Mouse (Mus musculus) kidney, embryonic 16.5 days (tissue): ENCODE results near the gene Trpt1. TPM values are rescaled to one million over a fixed set of nuclear protein-coding genes. Genes with fewer than 3 reads are reported as not detected.

Source experiments
- ATAC-seq: fragments of 200-750 bp; cut with Nextera tagmentation; 2 replicates; pipeline ENCODE4 v1.8.0; 2017; ENCODE audit warnings: moderate TSS enrichment; ENCODE audit not compliant: low FRiP score, low TSS enrichment
- H3K27ac ChIP-seq: fragments of 300-500 bp; sonication (generic); 2 replicates; pipeline ENCODE4 v1.5.1; 2014; ENCODE audit warnings: low read length
- H3K27me3 ChIP-seq: fragments of 300-500 bp; sonication (generic); 2 replicates; pipeline ENCODE4 v1.6.1; 2014; ENCODE audit warnings: low read length, control low read depth, mixed read lengths; ENCODE audit not compliant: insufficient read depth
- H3K36me3 ChIP-seq: fragments of 300-500 bp; sonication (generic); 2 replicates; pipeline ENCODE4 v1.6.1; 2014; ENCODE audit warnings: low read length, control low read depth, mixed read lengths; ENCODE audit not compliant: insufficient read depth
- H3K4me1 ChIP-seq: fragments of 300-500 bp; sonication (generic); 2 replicates; pipeline ENCODE4 v1.6.1; 2014; ENCODE audit warnings: low read length, control low read depth, mixed read lengths; ENCODE audit not compliant: insufficient read depth
- H3K4me2 ChIP-seq: fragments of 300-500 bp; sonication (generic); replicated peaks from 2 replicates; pipeline ENCODE4 v1.6.1; 2014; ENCODE audit warnings: low read depth, low read length
- H3K4me3 ChIP-seq: fragments of 300-500 bp; sonication (generic); 2 replicates; pipeline ENCODE4 v1.5.1; 2014; ENCODE audit warnings: mild to moderate bottlenecking, low read length
- H3K9ac ChIP-seq: fragments of 300-500 bp; sonication (generic); replicated peaks from 2 replicates; pipeline ENCODE4 v1.6.1; 2014; ENCODE audit warnings: low read length
- H3K9me3 ChIP-seq: fragments of 300-500 bp; sonication (generic); 2 replicates; pipeline ENCODE4 v1.6.1; 2016; ENCODE audit warnings: low read length, control low read depth
- WGBS: fragments of 180-500 bp; shearing (Covaris S2); extraction: QIAGEN DNeasy Blood & Tissue Kit; methylation state at CpG from one replicate; pipeline ENCODE4 v1.1.7; 2014; 5-methylcytosine and 5-hydroxymethylcytosine counted together
- polyA plus RNA-seq: library from polyadenylated mRNA; unstranded; fragments of >200 nt; fragmentation: Nextera tagmentation; extraction: Ambion mirVana; gene quantifications from 2 replicates; pipeline ENCODE4 v1.2.1, GENCODE M21; 2015

Gene Trpt1
- polyA plus RNA-seq, 1 experiment from 2014 or later = 13.1 TPM

DNA sequence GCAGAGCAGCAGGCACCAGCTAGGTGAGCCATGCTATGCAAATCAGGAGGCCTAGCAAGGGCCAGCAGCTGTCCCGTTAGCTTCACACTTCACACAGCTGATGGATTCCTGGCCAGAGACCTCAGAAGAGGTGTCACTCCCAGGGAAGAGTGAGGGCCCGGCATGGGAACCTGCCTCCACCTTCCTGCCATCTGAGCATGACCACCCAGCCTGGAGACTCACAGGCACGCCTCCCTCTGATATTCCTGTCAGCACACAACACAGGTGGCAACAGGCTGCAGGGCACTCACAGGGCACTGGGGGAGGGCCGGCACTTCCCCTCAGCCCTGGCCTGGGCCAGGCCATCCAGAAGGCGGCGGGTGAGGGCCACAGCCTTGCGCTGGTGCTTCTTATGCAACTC lies 40.5 kb upstream of the Trpt1 start:
- no peaks in the 10 kb centered on the region for H3K9me3 ChIP-seq
- H3K9ac ChIP-seq = no peak overlapping the region
- no peak overlapping the region for H3K4me3 ChIP-seq
- H3K27me3 ChIP-seq = no peaks in the 10 kb centered on the region
- no peak overlapping the region for H3K4me2 ChIP-seq
- H3K36me3 ChIP-seq = peaks cover 59% of the 10 kb centered on the region
- WGBS = 80% methylated on average over 7 of the region's 7 CpGs
- H3K4me1 ChIP-seq = peaks cover 13% of the 10 kb centered on the region
- ATAC-seq = no peak
- H3K27ac ChIP-seq = no peak overlapping the region

DNA sequence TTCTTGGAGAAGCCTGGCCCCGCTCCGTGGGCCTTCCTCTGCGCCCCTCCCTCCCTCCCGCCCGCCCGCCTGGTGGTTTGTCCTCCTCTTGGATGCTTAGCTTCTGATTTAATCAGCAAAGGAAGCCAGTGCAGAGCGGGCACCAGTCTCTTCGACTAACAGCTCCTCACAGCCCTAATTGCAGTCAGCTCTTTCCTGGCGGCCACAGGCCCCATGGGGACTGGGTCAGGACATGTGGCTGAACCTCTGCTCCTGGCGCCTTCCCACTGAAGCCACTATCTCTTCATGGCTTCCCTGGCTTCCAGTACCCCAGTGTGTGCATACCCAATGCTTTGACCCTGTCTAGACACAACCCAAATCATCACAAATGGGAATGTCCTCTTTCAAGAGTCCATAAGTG lies 39.5 kb upstream of the Trpt1 start:
- ATAC-seq = no peak
- no peaks in the 10 kb centered on the region for H3K9me3 ChIP-seq
- peaks cover 12% of the 10 kb centered on the region for H3K4me1 ChIP-seq
- 83% methylated on average over 10 of the region's 10 CpGs for WGBS
- H3K36me3 ChIP-seq = peaks cover 63% of the 10 kb centered on the region
- H3K4me2 ChIP-seq = no peak overlapping the region
- H3K27me3 ChIP-seq = no peaks in the 10 kb centered on the region
- no peak overlapping the region for H3K27ac ChIP-seq
- H3K4me3 ChIP-seq = no peak overlapping the region
- no peak overlapping the region for H3K9ac ChIP-seq

DNA sequence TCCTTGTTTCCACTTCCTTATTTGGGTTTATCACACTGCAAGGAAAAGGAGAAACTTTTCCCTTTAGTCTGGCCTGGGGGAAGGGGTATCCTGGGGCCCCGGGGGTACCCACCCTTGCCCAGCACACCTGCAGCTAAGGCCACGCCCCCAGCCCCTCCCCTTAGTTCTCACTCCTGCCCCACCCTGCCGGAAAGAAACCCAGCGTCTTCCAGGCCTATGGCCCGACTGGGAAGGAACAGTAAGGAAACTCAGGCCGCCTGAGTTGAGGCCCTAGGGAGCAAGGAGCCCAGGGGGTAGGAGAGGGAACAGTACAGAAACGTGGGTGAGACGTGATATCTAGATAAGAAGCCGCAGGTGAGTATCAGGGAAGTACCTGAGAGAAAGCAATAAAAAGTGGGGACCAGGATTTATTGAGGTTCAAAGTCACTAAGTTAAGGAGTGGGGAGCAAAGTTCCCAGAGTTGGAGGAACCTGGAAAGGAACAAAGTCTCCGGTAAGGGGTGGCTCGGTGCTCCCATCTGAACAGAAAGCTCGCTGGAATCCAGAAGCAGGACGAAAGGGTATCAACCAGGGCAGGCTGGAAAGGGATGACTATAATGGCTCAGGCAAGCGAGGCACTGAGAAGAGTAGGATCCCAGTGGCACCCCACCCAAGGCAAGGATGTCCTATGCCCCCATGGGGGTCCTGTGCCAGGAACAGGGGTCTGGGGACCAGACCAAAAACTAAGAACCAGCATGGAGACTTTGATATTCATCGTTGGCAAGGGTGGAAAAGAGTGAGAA lies 27.2 kb upstream of the Trpt1 start:
- Histone ChIP-seq H3K27ac (peak overlapping the region; percentile 43; the same call in 1 of the 2 replicates), H3K4me3 (peak overlapping the region; percentile 74), H3K27me3 (no peaks in the 10 kb centered on the region), H3K4me1 (peaks cover 43% of the 10 kb centered on the region), H3K9ac (peak overlapping the region; percentile 90), H3K9me3 (no peaks in the 10 kb centered on the region), H3K4me2 (peak overlapping the region; percentile 82), H3K36me3 (peaks cover 24% of the 10 kb centered on the region)
- WGBS = 9% methylated on average over 15 of the region's 15 CpGs
- ATAC-seq = no peak

DNA sequence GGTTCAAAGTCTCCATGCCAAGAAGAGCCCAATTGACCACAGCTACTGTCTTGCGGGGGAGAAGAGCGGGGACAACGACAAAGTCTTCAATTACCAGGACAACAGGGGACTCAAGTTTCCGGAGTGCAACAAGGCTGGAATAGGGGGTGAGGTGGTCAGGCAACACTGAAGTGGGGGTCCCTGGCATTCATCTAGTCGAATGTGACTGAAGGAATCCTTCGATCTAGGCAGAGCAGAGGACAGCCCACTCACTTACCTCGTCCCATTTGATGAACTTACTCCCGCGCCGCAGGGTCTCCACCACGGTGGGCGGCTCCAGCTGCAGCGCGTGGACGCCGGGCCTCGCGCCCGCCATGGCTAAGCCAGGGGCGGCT lies 26.7 kb upstream of the Trpt1 start:
- peak; percentile 11 for ATAC-seq
- WGBS = under 1% methylated on average over 19 of the region's 20 CpGs
- H3K4me1 ChIP-seq = peaks cover 47% of the 10 kb centered on the region

DNA sequence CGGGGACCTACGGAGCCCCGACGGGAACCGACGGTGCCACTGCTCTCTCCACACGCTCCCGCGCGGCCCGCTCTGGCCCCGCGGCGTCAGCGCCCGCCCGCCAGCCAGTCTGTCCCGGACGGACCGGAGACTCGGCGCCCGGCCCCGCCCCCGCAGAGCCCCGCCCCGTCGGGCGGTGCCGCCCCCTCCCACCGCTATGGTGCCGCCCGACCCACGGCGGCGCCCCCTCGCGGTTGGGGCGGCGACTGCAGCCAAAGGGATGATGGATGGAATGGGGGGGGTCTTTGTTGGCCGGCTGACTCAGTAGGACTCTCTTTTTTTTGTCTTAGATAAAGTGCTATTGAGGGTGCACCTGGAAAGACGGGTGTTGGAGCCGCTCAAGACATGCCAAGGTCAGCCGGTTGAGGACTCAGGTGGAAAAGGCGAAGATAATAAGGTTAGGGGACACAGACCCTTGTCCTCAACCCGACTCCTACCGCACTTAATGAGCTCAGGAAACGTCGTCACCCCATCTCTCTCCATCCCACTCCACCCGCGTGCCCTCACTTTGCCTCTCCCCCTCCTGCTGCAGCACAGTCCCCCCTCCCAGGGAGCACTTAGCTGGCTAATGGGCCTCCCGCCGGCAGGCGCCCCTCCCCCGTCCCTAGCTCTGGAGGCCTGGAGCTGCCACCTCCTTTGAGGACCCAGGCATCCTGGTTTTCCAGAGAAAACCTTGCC lies 26.1 kb upstream of the Trpt1 start:
- Histone ChIP-seq H3K27ac (peak overlapping the region; percentile 54), H3K9ac (peak overlapping the region; percentile 90), H3K36me3 (peaks cover 15% of the 10 kb centered on the region), H3K4me2 (peak overlapping the region; percentile 82), H3K4me1 (peaks cover 47% of the 10 kb centered on the region), H3K27me3 (no peaks in the 10 kb centered on the region), H3K9me3 (no peaks in the 10 kb centered on the region), H3K4me3 (peak overlapping the region; percentile 74)
- WGBS = under 1% methylated on average over 50 of the region's 55 CpGs
- peak; percentile 69 for ATAC-seq

More for the DNA sequence above, 26.7 kb upstream of the Trpt1 start:
- Histone ChIP-seq H3K36me3 (peaks cover 20% of the 10 kb centered on the region), H3K27ac (peak overlapping the region; percentile 54; the same call in 1 of the 2 replicates), H3K9ac (peak overlapping the region; percentile 90), H3K4me3 (peak overlapping the region; percentile 74), H3K9me3 (no peaks in the 10 kb centered on the region), H3K4me2 (peak overlapping the region; percentile 82), H3K27me3 (no peaks in the 10 kb centered on the region)

DNA sequence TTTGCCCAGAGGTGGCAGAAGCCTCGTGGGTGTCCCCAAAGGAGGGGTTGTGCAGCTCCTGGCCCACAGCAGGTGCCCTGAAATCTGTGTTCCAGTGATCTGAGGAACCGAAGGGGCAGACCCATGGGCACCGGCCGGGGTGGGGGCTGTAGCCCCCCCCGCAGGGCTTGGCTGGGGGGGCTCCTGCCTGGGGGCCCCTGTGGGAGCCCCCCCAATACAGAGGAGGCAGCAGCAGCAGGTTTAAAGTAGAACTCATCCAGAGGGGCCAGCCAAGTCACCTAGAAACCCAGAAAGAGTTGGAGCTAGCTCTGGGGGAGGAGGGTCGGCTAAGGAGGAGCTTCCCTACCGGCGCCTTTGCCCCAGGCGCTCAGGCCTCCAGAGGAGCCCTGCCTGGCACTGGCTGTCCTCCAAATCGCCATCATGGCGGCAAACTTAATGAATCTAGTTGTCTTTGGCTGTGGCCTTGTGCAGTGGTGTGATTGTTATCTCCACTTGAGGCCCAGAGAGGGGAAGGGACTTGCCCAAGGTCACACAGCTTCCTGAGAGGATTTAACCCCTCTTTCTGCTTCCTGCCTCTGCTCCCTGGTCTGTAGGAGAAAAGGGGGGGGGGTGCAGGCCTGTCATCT lies 25.4 kb upstream of the Trpt1 start:
- H3K27ac ChIP-seq = peak overlapping the region; percentile 49; the same call in 1 of the 2 replicates
- peak overlapping the region; percentile 82 for H3K4me2 ChIP-seq
- H3K27me3 ChIP-seq = no peaks in the 10 kb centered on the region
- peak overlapping the region; percentile 90 for H3K9ac ChIP-seq
- peaks cover 9% of the 10 kb centered on the region for H3K36me3 ChIP-seq
- ATAC-seq = no peak
- H3K4me1 ChIP-seq = peaks cover 47% of the 10 kb centered on the region
- WGBS = 16% methylated on average over 11 of the region's 11 CpGs
- H3K9me3 ChIP-seq = no peaks in the 10 kb centered on the region
- peak overlapping the region; percentile 74 for H3K4me3 ChIP-seq

DNA sequence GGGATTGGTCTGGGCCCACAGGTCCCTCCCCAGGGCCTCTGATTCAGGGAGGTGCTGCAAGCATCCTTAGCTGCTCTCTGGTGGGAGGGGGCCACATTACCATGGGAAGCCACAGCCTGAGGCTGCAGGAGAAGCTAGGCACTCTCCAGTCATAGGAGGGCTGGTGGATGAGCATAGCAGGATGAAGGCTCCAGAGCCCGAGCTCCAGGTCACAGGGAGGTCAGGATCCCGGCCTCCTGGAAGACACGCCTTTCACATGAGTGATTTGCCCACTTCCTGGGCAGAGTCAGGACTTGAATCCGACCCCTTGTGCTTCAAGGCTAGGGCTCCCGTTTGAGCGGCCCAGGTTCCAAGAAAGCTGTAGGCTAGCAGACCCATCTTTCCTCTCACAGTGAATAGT lies 24.3 kb upstream of the Trpt1 start:
- no peak overlapping the region for H3K4me2 ChIP-seq
- no peak overlapping the region for H3K4me3 ChIP-seq
- H3K27ac ChIP-seq = no peak overlapping the region
- 15% methylated on average over 6 of the region's 6 CpGs for WGBS
- H3K9me3 ChIP-seq = no peaks in the 10 kb centered on the region
- H3K9ac ChIP-seq = no peak overlapping the region; the same call in 1 of the 2 replicates
- H3K27me3 ChIP-seq = no peaks in the 10 kb centered on the region
- H3K36me3 ChIP-seq = no peaks in the 10 kb centered on the region
- ATAC-seq = no peak
- peaks cover 55% of the 10 kb centered on the region for H3K4me1 ChIP-seq

DNA sequence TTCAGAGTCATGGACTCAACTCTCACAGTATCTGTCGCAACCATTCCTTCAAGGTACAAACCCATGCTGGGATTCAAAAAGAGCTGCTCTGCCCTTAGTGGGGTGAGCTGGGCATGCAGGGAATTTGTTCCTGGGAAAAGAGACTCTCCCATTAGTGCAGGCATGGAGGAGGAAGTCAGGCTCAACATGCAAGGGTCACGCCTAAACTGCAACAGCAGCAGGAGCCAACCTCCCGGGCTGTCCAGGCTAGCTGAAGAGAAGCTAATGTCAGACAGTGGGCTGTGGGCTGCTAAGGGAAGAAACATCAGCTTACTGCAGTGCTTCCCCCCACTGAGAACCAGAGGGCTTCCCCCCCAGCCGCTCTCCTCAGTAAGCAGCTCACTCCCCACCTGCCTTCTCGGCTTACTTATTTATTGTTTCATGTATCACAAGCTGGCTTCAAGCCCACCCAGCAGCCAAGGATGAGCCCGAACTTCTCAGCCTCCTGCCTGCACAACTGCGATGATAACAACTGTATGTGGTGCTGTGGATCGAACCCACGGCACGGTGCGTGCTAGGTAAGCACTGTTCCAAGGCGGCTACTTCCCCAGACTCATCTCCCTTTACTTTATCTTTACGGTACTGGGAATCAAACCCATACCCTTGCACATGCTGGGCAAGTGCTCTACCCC lies 23.5 kb upstream of the Trpt1 start:
- H3K9ac ChIP-seq = no peak overlapping the region; the same call in 1 of the 2 replicates
- H3K4me1 ChIP-seq = peaks cover 60% of the 10 kb centered on the region
- ATAC-seq = no peak

DNA sequence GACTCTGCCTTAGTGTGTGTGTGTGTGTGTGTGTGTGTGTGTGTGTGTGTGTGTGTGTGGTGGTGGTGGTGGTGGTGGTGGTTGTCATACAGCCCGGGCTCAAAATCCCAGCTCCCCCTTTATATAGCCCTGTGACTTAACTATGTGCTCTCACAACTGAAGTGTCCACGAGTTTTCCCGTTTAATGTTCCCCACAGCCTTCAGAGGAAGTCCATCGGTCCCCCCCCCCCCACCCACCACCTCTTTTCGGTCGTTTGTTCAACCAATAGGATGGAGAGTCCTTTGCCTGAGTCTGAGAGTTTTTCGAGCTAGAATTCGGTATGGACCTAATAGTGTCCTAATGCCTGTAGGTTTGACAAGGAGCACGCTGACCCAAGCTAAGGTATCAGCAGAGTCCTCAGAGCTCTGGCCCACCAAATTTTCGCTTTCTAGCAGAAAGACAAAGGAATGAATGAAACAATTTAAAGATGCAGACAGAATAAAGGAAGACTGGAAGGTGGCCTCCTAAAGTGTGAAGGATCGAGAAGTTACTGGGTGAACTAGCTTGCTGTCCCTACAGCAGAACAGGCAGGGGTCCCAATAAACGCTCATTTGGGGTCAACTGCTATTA lies 22.2 kb upstream of the Trpt1 start:
- no peak for ATAC-seq
- WGBS = 30% methylated on average over 12 of the region's 12 CpGs
- H3K36me3 ChIP-seq = peaks cover 12% of the 10 kb centered on the region; the same call in 1 of the 2 replicates
- peak overlapping the region; percentile 81 for H3K4me3 ChIP-seq
- peak overlapping the region; percentile 56; the same call in 1 of the 2 replicates for H3K27ac ChIP-seq
- H3K4me2 ChIP-seq = peak overlapping the region; percentile 90
- peak overlapping the region; percentile 85 for H3K9ac ChIP-seq
- no peaks in the 10 kb centered on the region for H3K27me3 ChIP-seq
- H3K4me1 ChIP-seq = peaks cover 63% of the 10 kb centered on the region
- H3K9me3 ChIP-seq = no peaks in the 10 kb centered on the region

More for the DNA sequence above, 23.5 kb upstream of the Trpt1 start:
- no peak overlapping the region for H3K27ac ChIP-seq
- H3K36me3 ChIP-seq = peaks cover 2% of the 10 kb centered on the region; the same call in 1 of the 2 replicates
- H3K4me3 ChIP-seq = no peak overlapping the region
- no peaks in the 10 kb centered on the region for H3K9me3 ChIP-seq
- no peaks in the 10 kb centered on the region for H3K27me3 ChIP-seq
- H3K4me2 ChIP-seq = no peak overlapping the region
- WGBS = 68% methylated on average over 13 of the region's 13 CpGs
